Comparison of ENCODE assay signal across 8 mouse cellular contexts in the genomic region with DNA sequence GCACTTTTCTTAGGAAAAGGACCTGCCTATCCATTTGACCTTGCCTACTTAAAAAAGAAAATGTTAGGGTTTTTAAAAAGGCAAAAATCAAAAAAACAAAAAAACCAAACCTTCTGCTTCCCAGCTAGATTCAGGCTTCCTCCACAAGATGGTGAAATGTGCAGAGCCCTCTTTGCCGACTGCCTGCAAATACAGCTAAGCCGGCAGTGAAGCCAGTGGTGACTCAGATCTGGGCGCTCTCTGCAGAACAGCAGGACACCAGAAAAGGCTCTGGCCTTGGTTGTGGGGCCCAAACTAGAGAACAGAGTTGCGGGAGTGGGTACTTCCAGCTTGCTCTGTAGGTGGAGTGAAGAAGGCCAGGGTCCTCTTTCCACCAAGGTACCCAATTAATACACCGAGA. TPM values are rescaled to one million over a fixed set of nuclear protein-coding genes. Genes with fewer than 3 reads are reported as not detected.
DNase-seq lines count a peak whose midpoint lies in the region; ATAC-seq and TF ChIP-seq lines count a peak whose summit lies in the region.
"Had no signal": no experiment of that assay in that cellular context is flagged by ENCODE, and none has a peak within 500 bp of the region (broad histone marks: within the 10 kb centered on the region; RNA-seq: fewer than 3 reads in every experiment).

No protein-coding gene starts in this region.

- peaks cover 56% of the 10 kb centered on the region for H3K27me3 ChIP-seq in kidney, embryonic 16.5 days (ENCODE audit: insufficient read depth, low read length)
- H3K27me3 ChIP-seq in hindbrain, embryonic 10.5 days (ENCODE audit: insufficient read depth, poor library complexity, severe bottlenecking) = peaks cover 77% of the 10 kb centered on the region
- H3K27me3 ChIP-seq in midbrain, postnatal 0 days (ENCODE audit: insufficient read depth, low read length) = peaks cover 18% of the 10 kb centered on the region; the same call in 1 of the 2 replicates

- no peaks in the 10 kb centered on the region for H3K9me3 ChIP-seq in kidney, embryonic 16.5 days (ENCODE audit: low read length)
- H3K9me3 ChIP-seq in hindbrain, embryonic 10.5 days = no peaks in the 10 kb centered on the region
- H3K9me3 ChIP-seq in midbrain, postnatal 0 days (ENCODE audit: low read length) = no peaks in the 10 kb centered on the region

- TF ChIP-seq CTCF in midbrain, postnatal 0 days (IDR thresholded peaks at IDR 0.05) = peak; percentile 14; the same call in 1 of the 2 replicates

- 37% methylated on average over 5 of the region's 5 CpGs for WGBS in kidney, embryonic 16.5 days
- 25% methylated on average over 5 of the region's 5 CpGs for WGBS in hindbrain, embryonic 10.5 days
- 23% methylated on average over 5 of the region's 5 CpGs for WGBS in midbrain, postnatal 0 days

- ATAC-seq in kidney, embryonic 16.5 days (ENCODE audit: low FRiP score, low TSS enrichment) = no peak
- ATAC-seq in midbrain, postnatal 0 days (ENCODE audit: low FRiP score) = no peak

- no peak for DNase-seq in kidney, adult 8-10 months
- peak; percentile 41 to 42 for DNase-seq in cerebellum, postnatal 25 days
- DNase-seq in hindbrain, embryonic 10.5 days (ENCODE audit: low spot score) = no peak
- DNase-seq in midbrain, postnatal 0 days (ENCODE audit: low spot score) = peak; percentile 19
- no peak for DNase-seq in layer of hippocampus, adult 8-10 months (ENCODE audit: low spot score in 2 of 2)
- DNase-seq in urinary bladder, postnatal 4 days (ENCODE audit: low spot score in 2 of 2) = no peak

- H3K9ac ChIP-seq in kidney, embryonic 16.5 days (replicated peaks; ENCODE audit: low read length) = no peak overlapping the region
- H3K9ac ChIP-seq in midbrain, postnatal 0 days (replicated peaks; ENCODE audit: low read length, poor library complexity, severe bottlenecking) = peak overlapping the region; percentile 90

- no peaks in the 10 kb centered on the region for H3K36me3 ChIP-seq in kidney, embryonic 16.5 days (ENCODE audit: insufficient read depth, low read length)
- H3K36me3 ChIP-seq in hindbrain, embryonic 10.5 days = no peaks in the 10 kb centered on the region
- no peaks in the 10 kb centered on the region for H3K36me3 ChIP-seq in midbrain, postnatal 0 days (ENCODE audit: insufficient read depth, low read length)

- no peak overlapping the region for H3K27ac ChIP-seq in kidney, embryonic 16.5 days (ENCODE audit: low read length)
- H3K27ac ChIP-seq in hindbrain, embryonic 10.5 days = no peak overlapping the region
- peak overlapping the region; percentile 92 for H3K27ac ChIP-seq in midbrain, postnatal 0 days (ENCODE audit: low read depth, low read length)

- peaks cover 9% of the 10 kb centered on the region for H3K4me1 ChIP-seq in kidney, embryonic 16.5 days (ENCODE audit: insufficient read depth, low read length)
- H3K4me1 ChIP-seq in hindbrain, embryonic 10.5 days (replicated peaks) = peaks cover 13% of the 10 kb centered on the region
- no peaks in the 10 kb centered on the region for H3K4me1 ChIP-seq in midbrain, postnatal 0 days (ENCODE audit: insufficient read depth, low read length)

- no peak overlapping the region; the same call in 1 of the 2 replicates for H3K4me2 ChIP-seq in kidney, embryonic 16.5 days (replicated peaks; ENCODE audit: low read depth, low read length)
- H3K4me2 ChIP-seq in midbrain, postnatal 0 days (ENCODE audit: low read depth, low read length, poor library complexity, severe bottlenecking) = peak overlapping the region; percentile 65

- peak overlapping the region; percentile 52 for H3K4me3 ChIP-seq in kidney, embryonic 16.5 days (ENCODE audit: low read length)
- H3K4me3 ChIP-seq in hindbrain, embryonic 10.5 days = peak overlapping the region; percentile 59
- H3K4me3 ChIP-seq in midbrain, postnatal 0 days (ENCODE audit: low read depth, low read length) = peak overlapping the region; percentile 75
- H3K4me3 ChIP-seq: erythroblast, embryonic 14.5 days had no signal

RNA-seq across cellular contexts. Expression of gene Jakmip3, which starts 1.0 kb away (rescaled TPM):
- 0.22 TPM in 2 replicates for polyA plus RNA-seq in kidney, embryonic 16.5 days (2015; fragmentation: Nextera tagmentation; extraction: Ambion mirVana)
- polyA plus RNA-seq in hindbrain, embryonic 10.5 days (2016; fragmentation: Nextera tagmentation; extraction: Ambion mirVana) = 1.3 and 1.8 TPM in 2 replicates
- 17.4 and 19.6 TPM in 2 replicates for total RNA-seq in midbrain, postnatal 0 days (2014; rRNA removed)
- 8.1 and 8.5 TPM in 2 replicates for polyA plus RNA-seq in midbrain, postnatal 0 days (2015; fragmentation: Nextera tagmentation; extraction: Ambion mirVana)
- 10 to 100 TPM; 51.6 to 59.5 (median 52.6) TPM for total RNA-seq in layer of hippocampus, adult 8-10 months (2022)
- polyA plus RNA-seq: erythroblast, embryonic 14.5 days had no signal

RNA-seq across cellular contexts. Expression of gene Bnip3, which starts 32.3 kb away (rescaled TPM):
- 115 and 117 TPM in 2 replicates for polyA plus RNA-seq in kidney, embryonic 16.5 days (2015; fragmentation: Nextera tagmentation; extraction: Ambion mirVana)
- polyA plus RNA-seq in hindbrain, embryonic 10.5 days (2016; fragmentation: Nextera tagmentation; extraction: Ambion mirVana) = 101 and 145 TPM in 2 replicates
- 227 and 231 TPM in 2 replicates for total RNA-seq in midbrain, postnatal 0 days (2014; rRNA removed)
- 142 and 147 TPM in 2 replicates for polyA plus RNA-seq in midbrain, postnatal 0 days (2015; fragmentation: Nextera tagmentation; extraction: Ambion mirVana)
- 100 to 1,000 TPM; 112 to 124 (median 117) TPM for total RNA-seq in layer of hippocampus, adult 8-10 months (2022)

Comparison
In these comparisons a context has a peak if more than half of its experiments do, and no peak if none do; other contexts are left out.
1. DNase-seq: peak in cerebellum, postnatal 25 days (2 of 2) and midbrain, postnatal 0 days (single experiment); none in kidney, adult 8-10 months (0 of 2), hindbrain, embryonic 10.5 days (single experiment), layer of hippocampus, adult 8-10 months (0 of 2) and urinary bladder, postnatal 4 days (0 of 2).
2. Peak in every context shown above with its lines, with median percentiles within 50 percentile points of each other: H3K4me3 ChIP-seq.